In genomic region chr11:84128943-84129798, GRCm38 (mm10) we compare ENCODE assay signal across 8 mouse cellular contexts. TPM values are rescaled to one million over a fixed set of nuclear protein-coding genes. Genes with fewer than 3 reads are reported as not detected.
DNase-seq lines count a peak whose midpoint lies in the region; ATAC-seq and TF ChIP-seq lines count a peak whose summit lies in the region.

Gene Tada2a (minus strand): TSS chr11:84129600.
Gene Acaca (plus strand): TSS chr11:84129672.

- peak within 1 kb of the TSS; percentile 50 for H3K4me2 ChIP-seq in hindbrain, embryonic 11.5 days (replicated peaks; ENCODE audit: low read depth, low read length)

- H3K27ac ChIP-seq in hindbrain, embryonic 11.5 days (ENCODE audit: low read depth, low read length) = no peak within 1 kb of the TSS

- peak within 1 kb of the TSS; percentile 62 for H3K4me3 ChIP-seq in hindbrain, embryonic 11.5 days (ENCODE audit: low read depth, low read length)

- H3K9ac ChIP-seq in hindbrain, embryonic 11.5 days (ENCODE audit: low read depth, low read length) = peak within 1 kb of the TSS; percentile 81

- peak; percentile 83 for ATAC-seq in Patski
- peak; percentile 92 for ATAC-seq in hindbrain, embryonic 11.5 days (ENCODE audit: low FRiP score)

- TF ChIP-seq CTCF in Patski (IDR thresholded peaks at IDR 0.05) = no peak

- DNase-seq in Patski (ENCODE audit: low read depth, low spot score) = no peak
- peak; percentile 86 for DNase-seq in cerebellum, adult 9-11 months
- DNase-seq in frontal cortex, adult 2 months (ENCODE audit: extremely low spot score in 1 of 2, low spot score in 1 of 2) = peak; percentile 12 to 79
- peak; percentile 94 for DNase-seq in hindbrain, embryonic 11.5 days (ENCODE audit: low spot score)
- peak; percentile 81 to 83 for DNase-seq in layer of hippocampus, postnatal 36 days
- peak; percentile 71 for DNase-seq in lung, postnatal 36 days
- peak; percentile 87 for DNase-seq in retina, embryonic 14.5 days (ENCODE audit: low spot score)
- DNase-seq in thymus, postnatal 36 days = peak; percentile 78 to 82

- POLR2A ChIA-PET in Patski (lab: Charles Lee) = no interaction called here

- H3K4me1 ChIP-seq in hindbrain, embryonic 11.5 days (replicated peaks; ENCODE audit: control insufficient read depth, insufficient read depth, low read length) = no peaks in the 10 kb centered on the region; the same call in 1 of the 2 replicates

- in situ Hi-C loops in Patski (cut with MboI; ENCODE audit: low pct_unique_long_range_greater_than_20kb) = no loop called here

- H3K27me3 ChIP-seq in Patski = no peaks in the 10 kb centered on the region
- H3K27me3 ChIP-seq in hindbrain, embryonic 11.5 days (ENCODE audit: control insufficient read depth, insufficient read depth, low read length) = no peaks in the 10 kb centered on the region

- H3K36me3 ChIP-seq in hindbrain, embryonic 11.5 days (ENCODE audit: control insufficient read depth, insufficient read depth, low read length) = no peaks in the 10 kb centered on the region

- CTCF ChIA-PET in Patski (lab: Charles Lee) = interaction anchor here (1.4 kb wide), 1 partner anchor 14 kb away, joined by 4 read pairs; no protein-coding TSS in a partner anchor

- no peaks in the 10 kb centered on the region for H3K9me3 ChIP-seq in hindbrain, embryonic 11.5 days (ENCODE audit: control insufficient read depth, low read length)

- under 1% methylated on average over 55 of the region's 83 CpGs for WGBS in hindbrain, embryonic 11.5 days

RNA-seq across cellular contexts. Expression of gene Tada2a, which starts in this region (rescaled TPM):
- 22.9 TPM for polyA plus RNA-seq in Patski (2021)
- 43.7 and 49.9 TPM in 2 replicates for polyA plus RNA-seq in frontal cortex, adult 2 months (2012; rRNA removed)
- polyA plus RNA-seq in hindbrain, embryonic 11.5 days (2014; fragmentation: Nextera tagmentation; extraction: Ambion mirVana) = 32.7 and 34.7 TPM in 2 replicates
- total RNA-seq in layer of hippocampus, postnatal 36 days (2021) = 10 to 100 TPM; 28.6 to 32.9 TPM

RNA-seq across cellular contexts. Expression of gene Acaca, which starts in this region (rescaled TPM):
- polyA plus RNA-seq in Patski (2021) = 29.4 TPM
- polyA plus RNA-seq in frontal cortex, adult 2 months (2012; rRNA removed) = 23.0 and 26.9 TPM in 2 replicates
- polyA plus RNA-seq in hindbrain, embryonic 11.5 days (2014; fragmentation: Nextera tagmentation; extraction: Ambion mirVana) = 31.1 and 35.3 TPM in 2 replicates
- 10 to 100 TPM; 71.1 to 73.3 TPM for total RNA-seq in layer of hippocampus, postnatal 36 days (2021)
